Mouse (Mus musculus) lung, postnatal 10 days (tissue): ENCODE data around the gene Dpep3.

ENCODE experiments used
- DNase-seq: peaks from one replicate; pipeline ENCODE4 v3.0.0; 2021

The Dpep3 gene

DNA sequence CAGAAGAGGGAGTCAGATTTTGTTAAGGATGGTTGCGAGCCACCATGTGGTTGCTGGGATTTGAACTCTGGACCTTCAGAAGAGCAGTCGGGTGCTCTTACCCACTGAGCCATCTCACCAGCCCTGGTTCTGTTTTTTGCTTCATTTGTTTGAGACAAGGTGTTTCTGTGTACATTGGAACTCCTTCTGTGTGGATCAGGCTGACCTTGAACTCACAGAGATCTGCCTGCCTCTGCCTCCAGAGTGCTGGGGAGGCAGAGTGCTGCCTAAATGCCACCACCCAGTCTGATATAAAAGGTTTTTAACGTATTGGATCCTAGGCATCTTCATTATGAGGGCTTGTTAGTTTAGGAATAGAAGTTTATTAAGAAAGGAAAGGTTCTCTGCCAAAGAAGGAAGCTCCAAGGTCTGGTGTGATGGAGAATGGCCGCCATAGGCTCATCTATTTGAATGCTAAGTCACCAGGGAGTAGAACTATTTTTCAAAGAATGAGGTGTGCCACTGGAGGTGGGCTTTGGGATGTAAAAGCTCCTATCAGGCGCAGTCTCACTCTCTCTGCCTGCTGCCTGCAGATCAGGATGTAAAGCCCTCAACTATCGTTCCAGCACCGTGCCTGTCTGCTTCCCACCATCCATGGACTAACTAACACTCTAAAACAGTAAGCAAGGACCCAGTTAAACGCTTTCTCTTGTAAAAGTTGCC lies 8.1 kb downstream of the Dpep3 start:
- DNase-seq: no peak

DNA sequence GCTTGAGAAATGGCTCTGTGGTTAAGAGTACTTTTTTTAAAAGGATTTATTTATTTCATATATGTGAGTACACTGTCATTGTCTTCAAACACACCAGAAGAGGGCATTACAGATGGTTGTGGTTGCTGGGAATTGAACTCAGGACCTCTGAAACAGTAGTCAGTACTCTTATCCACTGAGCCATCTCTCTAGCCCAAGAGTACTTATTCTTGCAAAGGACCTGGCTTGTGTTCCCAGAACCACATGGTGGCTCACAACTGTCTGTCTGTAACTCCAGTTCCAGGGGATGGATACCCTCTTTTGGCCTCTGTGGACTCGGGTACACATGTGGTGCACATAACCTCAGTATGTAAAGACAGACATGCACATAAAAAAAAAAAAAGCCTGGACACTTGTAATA lies 9.9 kb downstream of the Dpep3 start:
- DNase-seq: no peak

DNA sequence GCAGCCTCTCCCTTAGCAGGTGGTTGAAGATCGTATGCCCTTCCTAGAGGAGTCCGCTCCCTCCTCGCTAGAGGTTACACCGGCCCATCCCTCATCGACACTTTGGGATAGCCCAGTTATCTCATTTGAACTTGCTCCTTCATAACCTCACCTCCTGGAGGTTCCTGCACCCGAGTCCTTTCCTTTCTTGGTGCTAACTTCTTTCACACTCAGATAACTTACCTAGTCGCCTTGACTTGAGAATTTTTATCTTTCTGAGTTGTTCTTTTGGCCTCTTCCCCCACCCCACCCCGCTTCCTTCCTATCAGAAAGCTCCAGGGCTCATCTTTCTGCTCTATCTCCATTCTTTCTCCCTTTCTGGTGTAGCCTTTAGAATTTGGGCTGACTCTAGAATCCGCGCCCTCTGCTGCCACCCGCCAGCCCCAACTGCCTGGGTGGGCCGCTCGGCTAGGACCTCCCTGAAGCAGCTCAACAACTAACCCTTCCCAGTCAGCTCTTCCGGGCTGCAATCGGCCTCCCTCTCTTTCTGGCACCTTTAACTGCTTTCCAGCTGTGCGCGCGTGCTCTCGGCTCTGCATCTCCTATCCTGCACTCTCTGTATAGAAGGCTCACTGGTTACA lies 12.4 kb downstream of the Dpep3 start:
- peak; percentile 82 for DNase-seq

DNA sequence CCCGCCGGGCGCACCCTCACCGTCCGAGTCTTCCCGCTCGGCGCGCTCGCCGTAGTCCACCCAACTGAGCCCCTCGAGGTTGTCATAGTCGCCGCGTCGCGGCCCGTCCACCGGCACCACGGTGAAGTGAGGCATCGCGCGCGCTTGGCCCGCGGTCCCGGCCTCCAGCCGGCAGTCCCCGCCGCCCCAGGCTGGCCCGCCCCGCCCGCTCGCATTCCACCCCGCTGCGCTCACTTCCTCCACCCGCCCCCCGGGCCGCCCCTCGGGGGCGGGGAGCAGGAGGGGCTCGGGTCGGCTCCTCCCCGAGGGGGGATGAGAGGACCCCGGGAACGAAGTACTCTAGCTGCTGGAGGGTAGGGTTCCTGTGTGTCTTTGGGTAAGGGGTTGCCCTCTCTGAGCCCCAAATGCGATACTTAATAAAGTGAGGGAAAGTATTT lies 13.3 kb downstream of the Dpep3 start, which contains the start of gene Slc12a4:
Gene Slc12a4 (minus strand): TSS at position 193 of the 437 bp plus-strand sequence.
- DNase-seq: peak; percentile 93

DNA sequence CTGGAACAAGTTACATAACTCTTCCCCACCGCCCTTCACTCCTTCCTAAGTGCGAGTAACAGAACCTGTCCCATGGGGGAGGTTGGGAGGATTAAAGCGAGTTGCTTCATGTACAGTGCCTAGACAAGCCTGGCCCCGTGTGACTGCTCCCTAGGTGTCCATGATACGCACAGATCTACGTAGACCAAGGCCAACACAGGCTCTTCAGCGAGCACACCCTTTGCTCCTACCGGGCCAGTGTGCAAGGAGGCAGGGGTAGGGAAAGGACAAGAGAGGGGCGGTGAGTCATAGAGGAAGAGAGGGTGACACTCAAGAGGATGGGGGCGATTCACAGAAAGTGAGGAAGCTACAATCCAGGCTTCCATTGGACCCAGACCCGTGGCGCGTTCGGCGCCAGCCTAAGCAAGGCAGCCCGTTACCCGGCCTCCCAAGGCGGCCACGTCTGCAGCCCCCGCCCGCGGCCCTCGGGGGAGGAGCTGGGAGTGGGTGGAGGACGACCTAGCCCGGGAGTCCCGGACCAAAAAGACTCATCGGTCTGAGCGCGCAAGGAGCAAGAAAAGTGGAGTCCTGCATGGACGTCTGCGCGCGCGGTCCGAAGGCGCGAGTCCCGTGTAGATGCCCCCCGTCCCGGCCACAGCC lies 13.8 kb downstream of the Dpep3 start:
- DNase-seq: peak; percentile 78

DNA sequence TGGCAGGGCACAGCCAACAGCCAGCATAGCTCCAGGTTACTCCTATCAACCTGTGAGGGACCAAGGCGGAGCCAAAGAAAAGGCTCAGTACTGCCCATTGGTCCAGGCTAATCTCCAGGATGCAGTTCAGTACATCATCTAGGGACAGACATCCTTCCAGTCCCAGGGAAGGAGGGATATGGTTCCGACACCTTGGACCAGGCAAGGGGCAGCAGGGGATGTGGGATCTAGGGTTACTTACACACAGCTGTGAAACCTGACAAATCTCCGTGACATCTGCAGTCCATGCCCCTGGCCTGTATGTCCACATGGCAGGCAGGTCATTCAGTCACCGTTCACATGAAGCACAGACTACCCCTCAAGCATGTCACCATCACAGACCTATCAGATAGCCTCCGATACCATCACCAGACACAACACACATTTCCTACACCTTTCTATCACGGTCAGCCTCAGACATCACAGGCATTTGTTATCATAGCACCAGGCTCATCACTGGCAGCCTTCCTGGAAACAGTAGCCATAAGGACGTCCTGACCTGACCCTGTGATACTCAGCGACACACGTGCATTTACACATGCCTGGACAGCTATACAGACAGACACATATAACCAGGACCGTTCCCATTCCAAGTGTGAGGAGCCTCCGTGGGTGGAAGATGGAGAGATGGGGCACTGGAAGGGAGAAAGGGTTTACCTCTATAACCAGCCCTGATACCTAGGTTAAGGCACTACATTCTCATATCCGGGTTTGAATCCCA lies 14.5 kb downstream of the Dpep3 start:
- no peak for DNase-seq

DNA sequence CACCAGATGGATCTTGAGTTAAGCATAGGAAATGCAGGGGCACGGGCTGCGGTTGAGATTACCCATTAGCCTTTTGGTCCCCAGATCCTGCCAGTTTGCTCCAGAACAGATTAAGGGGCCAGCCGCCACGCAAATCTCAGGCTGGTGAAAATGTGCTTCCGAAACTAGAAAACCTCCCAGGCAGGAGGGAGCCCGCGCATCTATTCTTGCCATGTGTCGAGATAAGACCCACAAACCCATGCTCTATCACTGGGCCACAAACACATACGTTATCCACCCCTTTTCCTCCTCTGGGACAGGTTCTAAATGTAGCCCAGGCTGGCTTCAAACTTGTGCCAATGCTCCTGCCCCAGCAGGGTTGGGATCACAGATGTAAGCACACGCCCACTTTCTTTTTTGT lies 17.7 kb downstream of the Dpep3 start:
- no peak for DNase-seq

DNA sequence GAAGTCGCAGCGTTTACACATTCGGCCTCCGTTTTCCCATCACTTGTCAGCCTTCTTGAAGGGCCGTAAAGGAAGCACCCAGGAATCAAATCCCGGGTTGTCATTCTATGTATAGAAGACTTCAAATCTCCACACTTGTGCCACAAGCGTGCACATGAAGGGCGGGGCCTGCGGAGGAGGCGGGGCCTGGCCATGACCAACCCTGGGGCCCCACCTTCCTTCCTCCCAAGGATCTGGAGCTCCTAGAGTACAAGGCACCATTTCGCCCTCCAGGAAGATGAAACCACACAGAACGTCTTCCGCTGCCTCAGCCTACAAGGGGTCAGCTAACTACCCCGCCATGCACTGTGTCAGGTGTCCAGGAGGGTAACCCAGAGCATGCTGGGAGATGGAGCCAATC lies 18.1 kb downstream of the Dpep3 start:
- no peak for DNase-seq

DNA sequence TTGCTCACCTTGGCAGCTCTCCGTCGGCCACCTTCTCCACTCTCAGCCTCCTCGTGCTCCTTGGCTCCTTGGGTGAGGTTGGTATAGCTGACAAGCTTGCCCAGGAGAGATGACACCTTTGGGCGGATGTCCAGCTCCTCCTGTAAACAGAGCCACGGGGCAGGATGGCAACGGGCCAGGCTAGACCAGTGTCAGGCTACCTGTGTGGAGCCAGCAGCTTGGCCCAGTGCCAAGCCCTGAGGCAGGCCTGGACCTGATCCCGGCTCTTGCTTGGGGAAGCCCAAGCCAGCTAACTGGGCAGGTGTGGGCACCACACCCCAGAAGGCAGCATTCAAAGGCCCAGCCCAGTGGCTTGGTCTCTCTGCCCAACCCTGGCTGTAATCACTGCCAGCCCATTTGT lies 19.9 kb downstream of the Dpep3 start:
- DNase-seq: peak; percentile 56

DNA sequence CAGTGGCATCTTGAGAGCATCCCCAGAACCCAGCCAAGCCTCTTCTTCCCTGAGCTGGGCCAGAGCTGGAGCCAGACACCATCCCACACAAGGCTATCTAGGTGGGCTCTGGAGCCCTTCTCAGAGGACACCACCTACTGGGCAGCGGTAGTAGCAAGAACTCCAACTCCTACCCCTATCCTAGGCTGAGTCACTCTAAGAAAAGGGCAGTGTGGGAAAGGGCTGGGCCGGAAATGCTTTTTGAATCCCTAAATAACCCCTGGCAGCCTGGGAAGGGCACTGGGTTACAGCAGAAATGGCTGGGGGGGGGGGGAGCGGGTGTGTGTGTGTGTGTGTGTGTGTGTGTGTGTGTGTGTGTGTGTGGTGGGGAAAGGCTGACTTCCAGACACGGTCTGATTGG lies 21.4 kb downstream of the Dpep3 start:
- DNase-seq: peak; percentile 79

DNA sequence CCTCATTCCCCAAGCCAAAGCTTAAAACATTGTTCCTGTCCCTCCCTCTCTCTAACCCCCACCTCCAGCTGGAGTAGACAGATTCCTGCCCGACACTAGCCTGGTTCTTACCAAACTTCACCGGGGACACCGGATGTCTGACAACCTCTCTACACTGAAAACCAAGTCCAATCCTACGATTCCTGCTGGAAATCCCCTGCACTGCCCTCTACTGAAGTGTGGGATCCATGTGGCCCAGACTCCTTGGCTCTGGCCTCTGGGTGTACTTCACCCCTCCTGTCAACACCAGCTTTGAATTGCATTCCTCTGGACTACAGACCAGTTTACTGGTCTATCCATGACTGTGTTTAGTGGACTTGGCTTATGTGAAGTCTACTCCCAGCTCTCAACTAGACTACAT lies 22.7 kb downstream of the Dpep3 start:
- DNase-seq: peak; percentile 35

DNA sequence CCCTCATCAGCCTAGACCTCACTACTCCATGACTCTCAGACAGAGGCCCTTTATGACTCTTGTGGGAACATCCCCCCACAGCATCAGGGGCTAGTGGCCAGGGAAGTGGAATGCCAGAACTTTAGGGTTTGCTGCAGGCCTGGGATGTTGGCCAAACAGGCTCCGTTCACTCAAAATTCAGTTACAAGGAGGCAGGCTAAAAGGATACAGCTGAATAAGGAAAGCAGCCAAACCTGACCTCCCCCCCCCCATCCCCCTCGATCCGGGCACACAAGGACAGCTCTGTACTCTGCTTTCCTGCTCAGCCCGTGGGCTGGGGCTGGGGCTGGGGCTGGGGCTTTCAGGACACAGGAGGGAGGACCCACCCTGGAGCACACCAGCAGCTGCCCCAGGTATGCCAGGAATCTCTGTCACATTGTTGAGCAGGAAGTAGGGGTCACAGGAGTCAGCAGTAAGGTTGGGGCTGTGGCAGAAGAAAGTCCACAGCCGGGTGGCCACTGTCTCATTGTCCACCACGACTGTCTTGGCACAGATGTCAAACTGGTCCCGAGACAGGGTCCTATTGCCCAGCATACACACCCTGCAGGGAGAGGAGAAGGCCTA lies 28.1 kb downstream of the Dpep3 start:
- peak; percentile 81 for DNase-seq

DNA sequence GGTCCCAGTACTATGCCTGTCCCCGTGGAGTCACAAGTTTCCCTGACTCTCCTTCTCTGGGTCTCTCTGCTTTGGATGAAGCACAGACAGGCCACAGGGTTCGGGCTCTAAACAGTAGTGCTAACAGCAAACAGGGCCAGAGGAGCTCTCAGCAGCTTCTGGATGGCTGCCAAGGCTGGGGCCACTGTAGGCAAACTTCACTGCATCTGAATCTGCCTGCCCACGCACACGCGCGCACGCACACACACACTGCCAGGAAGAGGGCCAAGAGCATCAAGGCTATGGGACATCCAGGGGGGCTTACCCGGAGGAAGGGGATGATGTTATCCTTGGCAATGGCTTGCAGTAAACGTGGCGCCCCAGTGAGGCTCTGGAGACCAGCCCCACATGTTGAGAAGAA lies 29.9 kb downstream of the Dpep3 start:
- peak; percentile 71 for DNase-seq

DNA sequence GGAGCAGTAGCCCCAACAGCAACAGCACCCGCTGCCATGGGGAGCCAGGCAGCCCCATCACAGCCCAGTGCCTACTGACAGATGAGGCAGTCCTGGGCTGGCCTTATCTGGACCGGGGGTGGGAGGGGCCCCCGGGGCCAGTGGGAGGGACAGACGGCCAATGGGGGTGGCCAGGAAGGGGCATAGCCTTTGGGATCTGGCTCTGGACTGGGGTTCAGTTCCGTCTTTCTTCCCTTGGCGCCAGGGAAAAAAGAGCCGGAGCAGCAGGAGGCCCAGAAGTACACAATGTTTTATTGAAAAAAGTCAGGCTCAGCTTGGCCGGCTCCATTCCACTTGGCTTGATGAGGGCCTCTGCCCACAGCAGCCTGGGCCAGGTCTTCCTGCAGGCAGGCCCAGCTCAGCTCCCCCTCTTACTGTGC lies 35.9 kb downstream of the Dpep3 start, which contains the start of gene Lcat:
Gene Lcat (minus strand): TSS at position 62 of the 419 bp plus-strand sequence.
- DNase-seq: no peak

DNA sequence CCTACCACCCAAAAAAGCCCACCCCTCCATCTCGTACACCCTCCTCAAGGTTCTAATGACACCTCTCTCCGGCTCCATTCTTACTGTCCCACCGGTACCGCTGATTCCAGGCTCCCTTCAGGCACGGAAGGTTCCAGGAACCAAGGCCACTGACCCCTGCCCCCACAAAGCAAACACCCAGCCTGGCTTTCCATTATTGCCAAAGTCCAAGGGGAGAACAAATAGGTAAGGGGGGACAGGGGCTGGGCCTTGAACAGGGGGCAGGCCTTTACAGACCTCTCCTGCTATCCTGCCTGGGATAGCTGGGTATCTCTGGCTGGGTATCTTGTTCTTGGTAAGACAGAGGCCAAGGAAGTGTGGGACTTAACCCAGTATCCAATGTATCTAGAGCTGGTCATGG lies 36.7 kb downstream of the Dpep3 start:
- DNase-seq: no peak

DNA sequence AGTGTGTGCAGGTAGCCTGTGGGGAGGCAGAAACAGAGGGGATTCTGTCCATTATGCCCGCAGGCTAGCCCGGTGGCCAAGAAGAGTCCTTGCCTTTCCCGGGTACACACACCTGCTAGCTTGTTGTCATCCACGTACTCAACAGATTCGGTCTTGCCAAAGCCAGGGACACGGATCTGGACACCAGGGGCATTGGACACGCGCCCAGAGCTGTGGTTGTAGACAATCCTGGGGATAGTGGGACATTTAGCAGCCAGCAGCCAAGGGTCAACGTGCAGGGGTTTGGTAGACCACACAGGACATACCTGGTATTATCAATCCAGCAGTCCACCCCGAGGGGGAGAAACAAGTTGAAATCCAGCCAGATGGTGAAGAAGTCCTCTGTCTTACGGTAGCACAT lies 37.2 kb downstream of the Dpep3 start:
- no peak for DNase-seq

DNA sequence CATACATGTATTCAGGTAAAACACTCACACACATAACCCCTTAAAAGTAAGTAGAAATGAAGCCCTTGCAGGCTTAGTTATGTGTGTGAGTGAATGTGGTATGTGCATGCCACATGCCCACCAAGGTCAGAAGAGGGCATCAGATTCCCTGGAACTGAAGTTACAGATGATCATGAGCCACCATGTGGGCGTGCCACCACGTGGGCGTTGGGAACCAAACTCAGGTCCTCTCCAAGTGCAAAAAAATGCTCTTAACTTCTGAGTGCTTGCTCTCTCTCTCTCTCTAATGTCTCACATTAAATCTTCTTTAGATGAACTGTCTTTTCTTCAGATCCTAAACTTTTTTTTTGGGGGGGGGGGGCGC lies 40.9 kb downstream of the Dpep3 start, which contains the start of gene Psmb10:
Gene Psmb10 (minus strand): TSS at position 139 of the 364 bp plus-strand sequence.
- peak; percentile 40 for DNase-seq

DNA sequence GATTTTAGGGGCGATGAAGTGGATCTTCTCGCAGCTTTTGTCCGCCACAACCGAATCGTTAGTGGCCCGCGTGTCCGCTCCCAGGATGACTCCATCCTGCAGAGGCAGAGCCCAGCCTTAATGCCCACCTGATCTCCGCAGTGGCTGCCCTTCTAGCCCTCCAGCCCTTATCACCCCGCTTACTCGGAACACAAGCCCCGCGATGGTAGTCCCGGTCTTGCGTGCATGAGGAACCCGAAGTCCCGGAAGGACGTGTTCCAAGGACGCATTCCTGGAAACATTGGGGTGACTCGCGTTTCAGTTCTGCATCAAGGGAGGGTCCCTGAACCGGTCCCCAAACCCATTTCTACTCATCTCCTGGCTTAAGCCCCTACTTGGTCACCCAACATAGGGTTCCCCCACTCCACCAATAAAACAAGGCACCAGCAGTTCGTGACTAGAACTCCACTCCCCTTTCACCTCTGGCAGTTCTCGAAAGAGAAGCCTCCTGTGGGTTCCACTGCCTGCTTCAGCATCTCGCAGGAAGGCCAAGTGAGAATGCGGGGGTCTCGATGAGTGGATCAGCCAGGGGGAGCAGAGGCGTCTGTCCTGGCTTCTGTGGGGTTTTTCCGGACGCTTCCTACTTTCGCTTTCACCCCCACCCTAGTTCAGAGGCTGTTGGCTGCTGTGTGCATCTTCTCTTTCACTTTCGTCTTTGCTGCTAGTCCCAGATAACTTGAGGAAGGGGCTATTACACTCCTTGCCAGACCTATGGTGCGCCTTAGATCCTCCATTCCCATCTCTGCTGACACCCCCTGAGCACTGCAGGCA lies 41.5 kb downstream of the Dpep3 start:
- peak; percentile 54 for DNase-seq

DNA sequence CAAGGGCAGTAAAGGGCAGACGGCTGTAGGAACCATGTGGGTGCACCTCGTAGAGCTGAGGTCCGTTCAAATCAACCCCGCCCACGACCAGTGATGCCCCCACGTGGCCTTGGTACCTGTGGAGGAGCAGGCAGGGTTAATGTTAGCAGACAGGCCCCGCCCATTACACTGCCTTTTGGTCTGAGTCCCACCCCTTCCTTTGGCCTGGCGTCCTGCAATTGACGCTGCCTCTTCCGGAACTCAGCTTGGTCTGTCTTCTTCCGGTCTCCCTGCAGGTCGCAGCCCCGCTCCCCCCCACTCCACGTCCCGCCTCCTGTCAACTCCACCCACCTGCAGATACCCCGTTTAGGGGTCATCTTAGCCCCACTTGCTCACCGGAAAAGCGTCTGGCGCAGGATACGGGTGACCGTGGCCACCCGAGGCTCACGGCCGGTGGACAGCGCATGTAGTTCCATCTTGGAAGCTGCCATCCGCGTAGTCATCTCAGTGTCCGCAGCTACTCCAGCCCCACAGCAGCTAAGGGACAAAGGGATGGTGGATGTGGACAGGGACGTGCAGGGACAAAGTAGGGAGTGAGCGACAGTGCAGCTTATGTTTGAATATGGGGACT lies 42.3 kb downstream of the Dpep3 start:
- peak; percentile 94 for DNase-seq

DNA sequence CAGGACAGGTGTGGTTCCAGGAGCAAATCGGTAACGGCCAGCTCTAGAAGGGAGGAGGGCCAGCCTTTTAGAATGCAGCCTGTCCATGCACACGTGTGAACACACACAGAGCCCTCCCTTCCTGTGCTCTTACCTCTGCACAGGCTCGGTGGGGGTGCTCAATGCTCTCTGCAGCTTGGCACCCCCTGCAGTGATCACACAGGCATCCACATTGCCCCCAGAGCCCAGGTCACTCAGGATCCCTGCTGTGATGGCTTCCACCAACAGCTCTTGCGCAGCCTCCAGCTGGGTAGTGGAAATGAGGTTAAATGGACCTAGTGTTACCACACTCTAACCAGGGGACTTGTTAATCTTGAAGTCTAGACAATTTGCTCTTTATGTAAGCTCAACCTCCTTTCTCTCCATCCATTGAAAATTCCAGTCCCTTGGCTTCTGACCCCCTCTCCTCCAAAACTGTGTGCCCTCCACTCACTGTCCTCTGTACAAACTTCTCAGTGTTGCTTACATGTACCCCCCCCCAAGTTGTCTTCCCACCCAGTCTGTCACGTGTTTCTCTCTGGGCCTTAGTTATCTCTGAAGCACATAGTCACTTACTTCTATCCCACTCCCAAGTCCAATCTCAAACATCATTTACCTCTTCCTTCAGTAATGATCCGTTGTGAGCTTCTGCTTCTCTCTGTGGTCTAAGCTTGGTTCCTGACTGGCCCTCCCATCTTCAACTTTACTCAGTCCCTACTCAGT lies 43.2 kb downstream of the Dpep3 start:
- no peak for DNase-seq

DNA sequence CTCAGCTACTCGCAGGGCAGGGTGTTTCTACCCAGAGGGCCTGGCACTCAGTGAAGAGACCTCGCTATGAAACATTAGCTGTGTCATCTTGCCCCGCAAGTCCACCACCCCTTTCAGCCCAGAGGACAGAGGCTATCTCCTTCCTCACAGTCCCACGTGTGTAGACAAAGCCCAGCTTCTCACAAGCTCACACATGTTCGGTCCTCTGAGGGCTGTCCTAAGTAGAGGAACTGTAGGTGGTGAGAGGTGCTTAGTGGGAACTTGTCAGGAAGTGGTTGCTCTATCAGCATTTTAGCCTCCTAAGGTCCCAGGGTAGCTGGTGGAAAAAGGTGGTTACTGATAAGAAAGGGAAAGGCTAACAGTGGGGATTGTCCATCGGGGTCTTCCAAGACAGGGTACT lies 44.1 kb downstream of the Dpep3 start:
- DNase-seq: no peak
